Mouse (Mus musculus) monocyte, adult 2 months (primary cell): Measurements from ENCODE around the gene Ube2cbp.

Source experiments
- DNase-seq, 2 experiments: peaks; one replicate each; pipeline ENCODE4 v3.0.0; 2022; ENCODE audit warnings: low spot score in 2 of 2, low read depth in 1 of 2

Gene Ube2cbp

GRCm38 (mm10) chr9:86435510-86435909 lies 29.2 kb downstream of the Ube2cbp start:
- no peak for DNase-seq

GRCm38 (mm10) chr9:86423331-86423730 lies 41.4 kb downstream of the Ube2cbp start:
- DNase-seq: no peak

- no peak for DNase-seq
Observed at GRCm38 (mm10) chr9:86419366-86419765, 45.4 kb downstream of the Ube2cbp start.

- no peak for DNase-seq
Observed at GRCm38 (mm10) chr9:86417971-86418370, 46.8 kb downstream of the Ube2cbp start.

- DNase-seq: no peak
Observed at GRCm38 (mm10) chr9:86395785-86396184, 69.0 kb downstream of the Ube2cbp start.

GRCm38 (mm10) chr9:86395012-86395411 lies 69.7 kb downstream of the Ube2cbp start:
- no peak for DNase-seq

GRCm38 (mm10) chr9:86393586-86394272 lies 71.0 kb downstream of the Ube2cbp start:
- no peak for DNase-seq

GRCm38 (mm10) chr9:86391467-86391866 lies 73.3 kb downstream of the Ube2cbp start:
- DNase-seq: no peak

GRCm38 (mm10) chr9:86390713-86391112 lies 74.0 kb downstream of the Ube2cbp start:
- DNase-seq: no peak

GRCm38 (mm10) chr9:86388538-86388937 lies 76.2 kb downstream of the Ube2cbp start:
- DNase-seq: no peak

GRCm38 (mm10) chr9:86376923-86377322 lies 87.8 kb downstream of the Ube2cbp start:
- no peak for DNase-seq

GRCm38 (mm10) chr9:86372783-86373567 lies 91.8 kb downstream of the Ube2cbp start:
- no peak for DNase-seq

- no peak for DNase-seq
Observed at GRCm38 (mm10) chr9:86369208-86369607, 95.5 kb downstream of the Ube2cbp start.

GRCm38 (mm10) chr9:86360536-86360935 lies 104.2 kb downstream of the Ube2cbp start:
- no peak for DNase-seq

GRCm38 (mm10) chr9:86355851-86356250 lies 108.9 kb downstream of the Ube2cbp start:
- DNase-seq: no peak

GRCm38 (mm10) chr9:86351491-86351890 lies 113.3 kb downstream of the Ube2cbp start:
- DNase-seq: no peak

GRCm38 (mm10) chr9:86336792-86337191 lies 128.0 kb downstream of the Ube2cbp start:
- DNase-seq: no peak

GRCm38 (mm10) chr9:86336361-86336760 lies 128.4 kb downstream of the Ube2cbp start:
- DNase-seq: no peak

GRCm38 (mm10) chr9:86335588-86335987 lies 129.2 kb downstream of the Ube2cbp start:
- no peak for DNase-seq

GRCm38 (mm10) chr9:86334357-86334756 lies 130.4 kb downstream of the Ube2cbp start:
- no peak for DNase-seq

- no peak for DNase-seq
Observed at GRCm38 (mm10) chr9:86330591-86330990, 134.2 kb downstream of the Ube2cbp start.

- no peak for DNase-seq
Observed at GRCm38 (mm10) chr9:86328270-86328669, 136.5 kb downstream of the Ube2cbp start.
